In genomic region chr4:143211584-143212340, GRCm38 (mm10) we compare ENCODE assay signal across 8 mouse cellular contexts. TPM values are rescaled to one million over a fixed set of nuclear protein-coding genes. Genes with fewer than 3 reads are reported as not detected.
A peak's percentile ranks its signal among the peaks of the same experiment; 100 is the strongest.
DNase-seq lines count a peak whose midpoint lies in the region; TF ChIP-seq lines count a peak whose summit lies in the region.

No protein-coding gene starts in this region.

- H3K79me2 ChIP-seq in liver, adult 2 months (ENCODE audit: control insufficient read depth, insufficient read depth, low read length): peaks cover 20% of the 10 kb centered on the region; the same call in 1 of the 2 replicates

- WGBS in liver, adult 2 months: 1% methylated on average over 43 of the region's 43 CpGs

- peak overlapping the region; percentile 83 for H3K4me3 ChIP-seq in liver, adult 2 months (ENCODE audit: insufficient read depth, low read depth, low read length)

- peaks cover 12% of the 10 kb centered on the region for H3K4me1 ChIP-seq in liver, adult 2 months (ENCODE audit: control insufficient read depth, insufficient read depth, low read length)

- no peak for TF ChIP-seq CTCF in liver, adult 2 months (IDR thresholded peaks at IDR 0.05; ENCODE audit: low read depth, low read length)

- DNase-seq in CD4-positive, CD25-positive, alpha-beta regulatory T cell, adult 2 months (ENCODE audit: low read depth, low spot score): peak; percentile 56
- peak; percentile 28 for DNase-seq in adipocyte (ENCODE audit: low spot score)
- peak; percentile 61 for DNase-seq in embryo, embryonic 10.5 days (ENCODE audit: low spot score)
- peak; percentile 13 to 15 for DNase-seq in heart, adult 9 months (ENCODE audit: low spot score in 2 of 2)
- peak; percentile 38 for DNase-seq in kidney, adult 9 months
- peak; percentile 88 for DNase-seq in liver, adult 2 months (ENCODE audit: extremely low read depth, low read depth, low spot score)
- DNase-seq in naive thymus-derived CD4-positive, alpha-beta T cell, adult 2 months (ENCODE audit: low read depth): peak; percentile 71
- peak; percentile 54 for DNase-seq in testis, postnatal 10 days (ENCODE audit: low spot score)

- peak overlapping the region; percentile 76 for H3K27ac ChIP-seq in liver, adult 2 months (replicated peaks; ENCODE audit: insufficient read depth, low read depth, low read length)

- H3K9ac ChIP-seq in liver, adult 2 months (ENCODE audit: low read depth, low read length): peak overlapping the region; percentile 90

- no peaks in the 10 kb centered on the region for H3K27me3 ChIP-seq in liver, adult 2 months (ENCODE audit: control insufficient read depth, insufficient read depth, low read length)

- H3K36me3 ChIP-seq in liver, adult 2 months (ENCODE audit: control insufficient read depth, insufficient read depth, low read length): no peaks in the 10 kb centered on the region

- no peak for TF ChIP-seq POLR2A in liver, adult 2 months (IDR thresholded peaks at IDR 0.05; ENCODE audit: extremely low read depth, insufficient read depth, low read length)

RNA-seq across cellular contexts. Expression of gene Prdm2, which starts 1.0 kb away (rescaled TPM):
- 6.9 and 8.1 TPM in 2 replicates for total RNA-seq in liver, adult 2 months (2014; rRNA removed)
- polyA plus RNA-seq in liver, adult 2 months (2012; rRNA removed): 4.9 and 7.9 TPM in 2 replicates

Comparison
In these comparisons a context has a peak if more than half of its experiments do, and no peak if none do; other contexts are left out.
1. Peak in every context shown above with its lines: DNase-seq, H3K4me3 ChIP-seq and H3K27ac ChIP-seq.
2. DNase-seq: peak in every context shown above with its lines; median percentile 88 in liver, adult 2 months; 71 in naive thymus-derived CD4-positive, alpha-beta T cell, adult 2 months; 61 in embryo, embryonic 10.5 days; 56 in CD4-positive, CD25-positive, alpha-beta regulatory T cell, adult 2 months; 54 in testis, postnatal 10 days; 38 in kidney, adult 9 months; 28 in adipocyte; 14 in heart, adult 9 months.